Mouse (Mus musculus) kidney, adult 11 months (tissue): ENCODE results near the gene Pgam2.

Experiments used
- DNase-seq: peaks from one replicate; pipeline ENCODE4 v3.0.0; 2022

Gene Pgam2

DNA sequence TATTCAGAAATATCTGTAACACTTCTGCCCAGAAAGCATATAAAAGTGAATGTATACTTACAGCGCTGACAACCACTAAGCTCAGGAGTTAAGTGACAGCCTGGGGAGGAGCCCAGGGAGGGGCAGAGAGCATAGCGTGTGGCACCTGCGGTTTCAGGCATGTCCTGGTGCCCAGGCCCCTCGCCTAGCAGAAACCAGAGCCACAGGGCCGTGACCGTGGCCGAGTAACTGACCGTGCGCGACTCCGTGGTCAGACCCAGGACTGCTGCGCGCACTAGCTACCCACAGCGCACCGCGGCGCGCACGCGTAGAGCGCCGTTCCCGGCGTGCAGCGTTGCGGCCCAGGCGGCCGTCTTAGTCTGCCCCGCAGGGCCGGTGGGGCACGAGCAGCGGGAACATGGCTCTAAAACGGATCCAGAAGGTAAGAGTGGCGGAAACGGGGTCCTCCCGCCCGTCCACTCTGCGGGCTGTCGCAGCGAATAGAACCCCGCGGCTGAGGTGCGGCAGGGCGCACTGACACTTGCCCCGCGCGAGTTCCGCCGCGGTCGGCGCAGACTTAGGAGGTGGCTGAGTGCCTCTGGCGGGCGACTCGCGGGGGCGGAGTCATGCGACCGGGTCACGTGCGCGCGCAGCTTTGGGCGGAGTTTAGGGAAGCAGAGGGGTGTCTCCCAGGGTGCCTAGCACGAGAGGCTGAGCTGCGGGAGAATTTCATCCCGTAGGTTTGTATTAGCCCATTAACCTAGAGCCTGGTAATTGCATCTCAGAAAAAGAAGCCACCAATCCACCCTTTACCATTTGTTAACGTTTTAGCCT, 41.5 kb downstream of the Pgam2 start, which contains the start of gene Urgcp:
Gene Urgcp (minus strand): TSS at position 557 of the 813 bp plus-strand sequence.
- DNase-seq: peak; percentile 92

- no peak for DNase-seq
Measured at GRCm38 (mm10) chr11:5753755-5754154, 49.8 kb downstream of the Pgam2 start.
